Mouse (Mus musculus) ES-E14 (cell line): ENCODE measurements around the gene Ndrg3.

Experiments
- CHD2 ChIP-seq: IDR thresholded peaks from 2 replicates; pipeline ENCODE4 v1.6.1; 2014; ENCODE audit warnings: mild to moderate bottlenecking, low read depth, low read length, inconsistent platforms
- HCFC1 ChIP-seq: IDR thresholded peaks from 2 replicates; pipeline ENCODE4 v1.6.1; 2012; ENCODE audit warnings: low read length, inconsistent platforms, borderline replicate concordance; ENCODE audit not compliant: insufficient read depth
- MAFK ChIP-seq: IDR thresholded peaks from 2 replicates; pipeline ENCODE4 v1.6.1; 2014; ENCODE audit warnings: mild to moderate bottlenecking, low read depth, low read length, inconsistent platforms; ENCODE audit not compliant: insufficient read depth
- ZC3H11A ChIP-seq: IDR thresholded peaks from 2 replicates; pipeline ENCODE4 v1.6.1; 2012; ENCODE audit warnings: low read depth, mild to moderate bottlenecking, inconsistent platforms, low read length, borderline replicate concordance
- ZNF384 ChIP-seq: IDR thresholded peaks from 2 replicates; pipeline ENCODE4 v1.6.1; 2012; ENCODE audit warnings: low read depth, low read length, inconsistent platforms

- TF ChIP-seq MAFK, result no peak
- no peak for TF ChIP-seq HCFC1
- no peak for TF ChIP-seq ZC3H11A
- no peak for TF ChIP-seq ZNF384
- no peak for TF ChIP-seq CHD2
These were observed 35.5 kb upstream of the Ndrg3 start for GRCm38 (mm10) chr2:157027106-157028008.
